Mouse (Mus musculus) stomach, embryonic 16.5 days (tissue): Measurements from ENCODE around the gene Edar. TPM values are rescaled to one million over a fixed set of nuclear protein-coding genes. Genes with fewer than 3 reads are reported as not detected.
"Not testable (repeated sequence)": the region's sequence is repeated elsewhere in the genome, so short reads cannot be mapped to it uniquely, and the experiment has no call there.

Experiments
- ATAC-seq: fragments of 200-750 bp; cut with Nextera tagmentation; 2 replicates; pipeline ENCODE4 v1.8.0; 2017; ENCODE audit warnings: moderate number of reproducible peaks, moderate TSS enrichment; ENCODE audit not compliant: insufficient read depth, low FRiP score
- H3K27ac ChIP-seq: fragments of 300-500 bp; sonication (generic); 2 replicates; pipeline ENCODE4 v1.5.1; 2014; ENCODE audit warnings: low read length
- H3K27me3 ChIP-seq: fragments of 300-500 bp; sonication (generic); 2 replicates; pipeline ENCODE4 v1.6.1; 2014; ENCODE audit warnings: low read length, control low read depth, mixed read lengths; ENCODE audit not compliant: control insufficient read depth, insufficient read depth
- H3K36me3 ChIP-seq: fragments of 300-500 bp; sonication (generic); 2 replicates; pipeline ENCODE4 v1.6.1; 2014; ENCODE audit warnings: low read length; ENCODE audit not compliant: control insufficient read depth, insufficient read depth
- H3K4me1 ChIP-seq: fragments of 300-500 bp; sonication (generic); 2 replicates; pipeline ENCODE4 v1.6.1; 2014; ENCODE audit warnings: low read length, control low read depth, mixed read lengths; ENCODE audit not compliant: control insufficient read depth, insufficient read depth
- H3K4me2 ChIP-seq: fragments of 300-500 bp; sonication (generic); 2 replicates; pipeline ENCODE4 v1.6.1; 2014; ENCODE audit warnings: low read depth, low read length, mixed read lengths
- H3K4me3 ChIP-seq: fragments of 300-500 bp; sonication (generic); replicated peaks from 2 replicates; pipeline ENCODE4 v1.5.1; 2014; ENCODE audit warnings: mild to moderate bottlenecking, low read length
- H3K9ac ChIP-seq: fragments of 300-500 bp; sonication (generic); 2 replicates; pipeline ENCODE4 v1.6.1; 2014; ENCODE audit warnings: low read length
- H3K9me3 ChIP-seq: fragments of 300-500 bp; sonication (generic); replicated peaks from 2 replicates; pipeline ENCODE4 v1.6.1; 2016; ENCODE audit warnings: low read length, control low read depth; ENCODE audit not compliant: control insufficient read depth
- WGBS: fragments of 180-500 bp; shearing (Covaris S2); extraction: QIAGEN DNeasy Blood & Tissue Kit; methylation state at CpG from one replicate; pipeline ENCODE4 v1.1.7; 2014; 5-methylcytosine and 5-hydroxymethylcytosine counted together
- polyA plus RNA-seq: library from polyadenylated mRNA; unstranded; fragments of >200 nt; fragmentation: Nextera tagmentation; extraction: Ambion mirVana; gene quantifications from 2 replicates; pipeline ENCODE4 v1.2.1, GENCODE M21; 2015

Gene Edar
- 3.0 and 3.1 TPM in 2 replicates for polyA plus RNA-seq

GRCm38 (mm10) chr10:58675533-58675932 is at the start of gene Edar:
Gene Edar, minus strand, starts transcription at chr10:58675654.
- H3K36me3 ChIP-seq = no peaks in the 10 kb centered on the region
- 1% methylated on average over 20 of the region's 20 CpGs for WGBS
- peak within 1 kb of the TSS; percentile 66 for H3K9ac ChIP-seq
- H3K27me3 ChIP-seq = no peaks in the 10 kb centered on the region
- no peaks in the 10 kb centered on the region for H3K9me3 ChIP-seq
- no peaks in the 10 kb centered on the region for H3K4me1 ChIP-seq
- H3K4me3 ChIP-seq = peak within 1 kb of the TSS; percentile 52
- H3K4me2 ChIP-seq = peak within 1 kb of the TSS; percentile 68
- H3K27ac ChIP-seq = no peak within 1 kb of the TSS
- ATAC-seq = peak; percentile 82; the same call in 1 of the 2 replicates

GRCm38 (mm10) chr10:58718110-58718509 is 42.7 kb upstream of the Edar start, which contains the start of gene Gm17542:
Gene Gm17542, minus strand, starts transcription at chr10:58718210.
- not testable (repeated sequence) for H3K4me3 ChIP-seq, H3K27ac ChIP-seq, ATAC-seq

GRCm38 (mm10) chr10:58714789-58715148 is 39.3 kb upstream of the Edar start:
- Histone ChIP-seq H3K27me3 (no peaks in the 10 kb centered on the region), H3K27ac (no peak overlapping the region), H3K9me3 (no peaks in the 10 kb centered on the region), H3K36me3 (no peaks in the 10 kb centered on the region), H3K4me2 (peak overlapping the region; percentile 66), H3K4me3 (peak overlapping the region; percentile 43; the same call in 1 of the 2 replicates), H3K9ac (no peak overlapping the region), H3K4me1 (peaks cover 6% of the 10 kb centered on the region; the same call in 1 of the 2 replicates)
- whole genome bisulfite sequencing = 39% methylated on average over 3 of the region's 3 CpGs
- no peak for ATAC-seq

More at GRCm38 (mm10) chr10:58718110-58718509, 42.7 kb upstream of the Edar start, which contains the start of gene Gm17542:
- not testable (repeated sequence) for H3K9me3 ChIP-seq, H3K4me1 ChIP-seq, H3K36me3 ChIP-seq, H3K9ac ChIP-seq, H3K27me3 ChIP-seq, H3K4me2 ChIP-seq

GRCm38 (mm10) chr10:58713855-58714788 is 38.7 kb upstream of the Edar start:
- 0 out of 2 replicates have a peak, but pooled peaks have one; percentile 33 for ATAC-seq
- Histone ChIP-seq H3K36me3 (no peaks in the 10 kb centered on the region), H3K9ac (peak overlapping the region; percentile 61), H3K4me1 (peaks cover 6% of the 10 kb centered on the region; the same call in 1 of the 2 replicates), H3K9me3 (no peaks in the 10 kb centered on the region), H3K4me2 (peak overlapping the region; percentile 66), H3K4me3 (peak overlapping the region; percentile 43), H3K27me3 (no peaks in the 10 kb centered on the region), H3K27ac (peak overlapping the region; percentile 18; the same call in 1 of the 2 replicates)
- 15% methylated on average over 24 of the region's 24 CpGs for WGBS

GRCm38 (mm10) chr10:58713225-58713624 is 37.8 kb upstream of the Edar start:
- Histone ChIP-seq H3K4me3 (no peak overlapping the region), H3K9ac (no peak overlapping the region), H3K4me2 (no peak overlapping the region), H3K4me1 (peaks cover 6% of the 10 kb centered on the region; the same call in 1 of the 2 replicates), H3K9me3 (no peaks in the 10 kb centered on the region), H3K27ac (no peak overlapping the region), H3K36me3 (no peaks in the 10 kb centered on the region), H3K27me3 (no peaks in the 10 kb centered on the region)
- WGBS = 87% methylated on average over 7 of the region's 7 CpGs
- ATAC-seq = no peak

GRCm38 (mm10) chr10:58709021-58709420 is 33.6 kb upstream of the Edar start:
- H3K36me3 ChIP-seq = no peaks in the 10 kb centered on the region
- no peak overlapping the region for H3K4me2 ChIP-seq
- H3K27me3 ChIP-seq = no peaks in the 10 kb centered on the region
- no peak overlapping the region for H3K9ac ChIP-seq
- 86% methylated on average over 4 of the region's 4 CpGs for WGBS
- H3K27ac ChIP-seq = no peak overlapping the region
- ATAC-seq = no peak
- no peak overlapping the region for H3K4me3 ChIP-seq
- no peaks in the 10 kb centered on the region for H3K9me3 ChIP-seq
- peaks cover 4% of the 10 kb centered on the region; the same call in 1 of the 2 replicates for H3K4me1 ChIP-seq

GRCm38 (mm10) chr10:58700578-58700977 is 25.1 kb upstream of the Edar start:
- Histone ChIP-seq H3K9ac (no peak overlapping the region), H3K4me2 (no peak overlapping the region), H3K27ac (no peak overlapping the region), H3K4me1 (no peaks in the 10 kb centered on the region), H3K4me3 (no peak overlapping the region), H3K9me3 (no peaks in the 10 kb centered on the region), H3K36me3 (no peaks in the 10 kb centered on the region), H3K27me3 (no peaks in the 10 kb centered on the region)
- ATAC-seq = no peak
- 51% methylated on average over 6 of the region's 6 CpGs for WGBS

- no peak for ATAC-seq
- Histone ChIP-seq H3K4me2 (no peak overlapping the region), H3K36me3 (no peaks in the 10 kb centered on the region), H3K4me3 (no peak overlapping the region), H3K4me1 (no peaks in the 10 kb centered on the region), H3K27ac (no peak overlapping the region), H3K9ac (no peak overlapping the region), H3K27me3 (no peaks in the 10 kb centered on the region), H3K9me3 (no peaks in the 10 kb centered on the region)
- WGBS = 39% methylated on average over 4 of the region's 4 CpGs
Observed at GRCm38 (mm10) chr10:58700160-58700559, 24.7 kb upstream of the Edar start.

GRCm38 (mm10) chr10:58698955-58699354 is 23.5 kb upstream of the Edar start:
- Histone ChIP-seq H3K4me2 (no peak overlapping the region), H3K27ac (no peak overlapping the region), H3K9ac (no peak overlapping the region), H3K36me3 (no peaks in the 10 kb centered on the region), H3K4me3 (no peak overlapping the region), H3K9me3 (no peaks in the 10 kb centered on the region), H3K27me3 (no peaks in the 10 kb centered on the region), H3K4me1 (no peaks in the 10 kb centered on the region)
- no peak for ATAC-seq
- 82% methylated on average over 4 of the region's 4 CpGs for WGBS
